Mouse (Mus musculus): ENCODE measurements at regions not wholly inside any gene's neighbourhood (a gene's known extent, or its start where the extent isn't known, plus 50 kb on each side); places are given as distances from the start of the nearest gene placed in this dataset.

GRCm38 (mm10) chr10:92438621-92439394 is 283.4 kb downstream of the Nedd1 start:
- Histone ChIP-seq H3K79me3 (ENCODE audit: low read depth) (no peaks in the 10 kb centered on the region), H3K4me3 (ENCODE audit: insufficient read depth, poor library complexity, severe bottlenecking) (no peak overlapping the region), H3K79me2 (ENCODE audit: control insufficient read depth, insufficient read depth) (no peaks in the 10 kb centered on the region), H3K27me3 (ENCODE audit: control insufficient read depth, insufficient read depth, insufficient read length) (no peaks in the 10 kb centered on the region), H3K36me3 (ENCODE audit: control insufficient read depth, insufficient read depth) (no peaks in the 10 kb centered on the region), H3ac (ENCODE audit: control insufficient read depth, insufficient read length, low read depth) (no peak overlapping the region)
- TF ChIP-seq MYOG (IDR thresholded peaks at IDR 0.05; ENCODE audit: control insufficient read depth, extremely low read depth, insufficient read length) (no peak), MYOD1 (IDR thresholded peaks at IDR 0.05; ENCODE audit: control insufficient read depth, insufficient read length, low read depth) (no peak), FOSL1 (IDR thresholded peaks at IDR 0.05; ENCODE audit: insufficient read depth, low read length, poor library complexity, severe bottlenecking) (no peak), USF1 (IDR thresholded peaks at IDR 0.05; ENCODE audit: low read depth) (no peak), MAX (IDR thresholded peaks at IDR 0.05) (no peak), CEBPB (IDR thresholded peaks at IDR 0.05; ENCODE audit: low read depth) (no peak), CTCF (IDR thresholded peaks at IDR 0.05; ENCODE audit: control insufficient read depth, insufficient read depth, insufficient read length) (no peak)

GRCm38 (mm10) chr10:92429256-92429655 is 293.0 kb downstream of the Nedd1 start:
- Histone ChIP-seq H3K36me3 (ENCODE audit: control insufficient read depth, insufficient read depth) (no peaks in the 10 kb centered on the region), H3K79me2 (ENCODE audit: control insufficient read depth, insufficient read depth) (no peaks in the 10 kb centered on the region)
- TF ChIP-seq CEBPB (IDR thresholded peaks at IDR 0.05; ENCODE audit: low read depth) (no peak), CTCF (IDR thresholded peaks at IDR 0.05; ENCODE audit: control insufficient read depth, insufficient read depth, insufficient read length) (no peak), MYOD1 (IDR thresholded peaks at IDR 0.05; ENCODE audit: control insufficient read depth, insufficient read length, low read depth) (no peak), MAX (IDR thresholded peaks at IDR 0.05) (no peak), USF1 (IDR thresholded peaks at IDR 0.05; ENCODE audit: low read depth) (no peak), MYOG (IDR thresholded peaks at IDR 0.05; ENCODE audit: control insufficient read depth, extremely low read depth, insufficient read length) (no peak), FOSL1 (IDR thresholded peaks at IDR 0.05; ENCODE audit: insufficient read depth, low read length, poor library complexity, severe bottlenecking) (no peak)

GRCm38 (mm10) chr10:92428026-92428425 is 294.2 kb downstream of the Nedd1 start:
- TF ChIP-seq MAX (IDR thresholded peaks at IDR 0.05) (no peak), CEBPB (IDR thresholded peaks at IDR 0.05; ENCODE audit: low read depth) (no peak), FOSL1 (IDR thresholded peaks at IDR 0.05; ENCODE audit: insufficient read depth, low read length, poor library complexity, severe bottlenecking) (no peak), CTCF (IDR thresholded peaks at IDR 0.05; ENCODE audit: control insufficient read depth, insufficient read depth, insufficient read length) (no peak)
- Histone ChIP-seq H3K79me2 (ENCODE audit: control insufficient read depth, insufficient read depth) (no peaks in the 10 kb centered on the region), H3K79me3 (ENCODE audit: low read depth) (no peaks in the 10 kb centered on the region), H3K4me3 (ENCODE audit: insufficient read depth, poor library complexity, severe bottlenecking) (no peak overlapping the region), H3ac (ENCODE audit: control insufficient read depth, insufficient read length, low read depth) (no peak overlapping the region), H3K36me3 (ENCODE audit: control insufficient read depth, insufficient read depth) (no peaks in the 10 kb centered on the region), H3K27me3 (ENCODE audit: control insufficient read depth, insufficient read depth, insufficient read length) (no peaks in the 10 kb centered on the region)

More at GRCm38 (mm10) chr10:92429256-92429655, 293.0 kb downstream of the Nedd1 start:
- no peak overlapping the region for H3K4me3 ChIP-seq (ENCODE audit: insufficient read depth, poor library complexity, severe bottlenecking)
- no peak overlapping the region for H3ac ChIP-seq (ENCODE audit: control insufficient read depth, insufficient read length, low read depth)
- H3K79me3 ChIP-seq (ENCODE audit: low read depth) = no peaks in the 10 kb centered on the region
- no peaks in the 10 kb centered on the region for H3K27me3 ChIP-seq (ENCODE audit: control insufficient read depth, insufficient read depth, insufficient read length)

- no peak overlapping the region for H3K4me3 ChIP-seq (ENCODE audit: insufficient read depth, poor library complexity, severe bottlenecking)
Measured at GRCm38 (mm10) chr10:92426443-92426842, 295.8 kb downstream of the Nedd1 start.

GRCm38 (mm10) chr10:92412737-92413136 is 309.5 kb downstream of the Nedd1 start:
- TF ChIP-seq MYOG (IDR thresholded peaks at IDR 0.05; ENCODE audit: control insufficient read depth, extremely low read depth, insufficient read length) = no peak
- no peak for TF ChIP-seq MAX (IDR thresholded peaks at IDR 0.05)
- TF ChIP-seq USF1 (IDR thresholded peaks at IDR 0.05; ENCODE audit: low read depth) = no peak
- TF ChIP-seq FOSL1 (IDR thresholded peaks at IDR 0.05; ENCODE audit: insufficient read depth, low read length, poor library complexity, severe bottlenecking) = no peak
- TF ChIP-seq CEBPB (IDR thresholded peaks at IDR 0.05; ENCODE audit: low read depth) = no peak
- TF ChIP-seq CTCF (IDR thresholded peaks at IDR 0.05; ENCODE audit: control insufficient read depth, insufficient read depth, insufficient read length) = no peak
- H3K79me2 ChIP-seq (ENCODE audit: control insufficient read depth, insufficient read depth) = no peaks in the 10 kb centered on the region
- no peaks in the 10 kb centered on the region for H3K36me3 ChIP-seq (ENCODE audit: control insufficient read depth, insufficient read depth)
- H3K27me3 ChIP-seq (ENCODE audit: control insufficient read depth, insufficient read depth, insufficient read length) = no peaks in the 10 kb centered on the region
- no peaks in the 10 kb centered on the region for H3K79me3 ChIP-seq (ENCODE audit: low read depth)
- no peak overlapping the region for H3ac ChIP-seq (ENCODE audit: control insufficient read depth, insufficient read length, low read depth)
- H3K4me3 ChIP-seq (ENCODE audit: insufficient read depth, poor library complexity, severe bottlenecking) = no peak overlapping the region

More at GRCm38 (mm10) chr10:92426443-92426842, 295.8 kb downstream of the Nedd1 start:
- Histone ChIP-seq H3K79me2 (ENCODE audit: control insufficient read depth, insufficient read depth) (no peaks in the 10 kb centered on the region), H3K27me3 (ENCODE audit: control insufficient read depth, insufficient read depth, insufficient read length) (no peaks in the 10 kb centered on the region), H3ac (ENCODE audit: control insufficient read depth, insufficient read length, low read depth) (no peak overlapping the region), H3K79me3 (ENCODE audit: low read depth) (no peaks in the 10 kb centered on the region), H3K36me3 (ENCODE audit: control insufficient read depth, insufficient read depth) (no peaks in the 10 kb centered on the region)
- TF ChIP-seq MAX (IDR thresholded peaks at IDR 0.05) = no peak
- no peak for TF ChIP-seq MYOG (IDR thresholded peaks at IDR 0.05; ENCODE audit: control insufficient read depth, extremely low read depth, insufficient read length)
- no peak for TF ChIP-seq CTCF (IDR thresholded peaks at IDR 0.05; ENCODE audit: control insufficient read depth, insufficient read depth, insufficient read length)
- no peak for TF ChIP-seq USF1 (IDR thresholded peaks at IDR 0.05; ENCODE audit: low read depth)
- no peak for TF ChIP-seq CEBPB (IDR thresholded peaks at IDR 0.05; ENCODE audit: low read depth)
- no peak for TF ChIP-seq MYOD1 (IDR thresholded peaks at IDR 0.05; ENCODE audit: control insufficient read depth, insufficient read length, low read depth)
- no peak for TF ChIP-seq FOSL1 (IDR thresholded peaks at IDR 0.05; ENCODE audit: insufficient read depth, low read length, poor library complexity, severe bottlenecking)
